Mouse (Mus musculus): ENCODE measurements around the gene Pomc.

Pomc gene

GRCm38 (mm10) chr12:3954651-3955050 lies at the start of gene Pomc:
Gene Pomc (plus strand): TSS chr12:3954951.
- DNase-seq, result no peak

- no peak for DNase-seq
Observed at GRCm38 (mm10) chr12:3905436-3905835, 49.3 kb upstream of the Pomc start.

GRCm38 (mm10) chr12:3906308-3906707 lies 48.4 kb upstream of the Pomc start:
- no peak for DNase-seq

GRCm38 (mm10) chr12:3907008-3907407 lies 47.7 kb upstream of the Pomc start:
- DNase-seq, result no peak

- no peak for DNase-seq
Observed at GRCm38 (mm10) chr12:3907418-3907817, 47.3 kb upstream of the Pomc start.

GRCm38 (mm10) chr12:3910466-3911093 lies 44.2 kb upstream of the Pomc start:
- no peak for DNase-seq

GRCm38 (mm10) chr12:3911831-3912348 lies 42.9 kb upstream of the Pomc start:
- DNase-seq, result no peak

- DNase-seq, result no peak
Observed at GRCm38 (mm10) chr12:3915852-3916251, 38.9 kb upstream of the Pomc start.

- DNase-seq, result no peak
Observed at GRCm38 (mm10) chr12:3917668-3918341, 36.9 kb upstream of the Pomc start.

GRCm38 (mm10) chr12:3918577-3918976 lies 36.2 kb upstream of the Pomc start:
- DNase-seq, result no peak

- DNase-seq, result no peak
Observed at GRCm38 (mm10) chr12:3919423-3919822, 35.3 kb upstream of the Pomc start.

GRCm38 (mm10) chr12:3926127-3926526 lies 28.6 kb upstream of the Pomc start:
- peak; percentile 85 for DNase-seq

GRCm38 (mm10) chr12:3928841-3929240 lies 25.9 kb upstream of the Pomc start:
- DNase-seq, result peak; percentile 58

GRCm38 (mm10) chr12:3930090-3930865 lies 24.5 kb upstream of the Pomc start:
- peak; percentile 73 for DNase-seq

GRCm38 (mm10) chr12:3942026-3942425 lies 12.7 kb upstream of the Pomc start:
- DNase-seq, result no peak

GRCm38 (mm10) chr12:3944454-3945073 lies 10.2 kb upstream of the Pomc start:
- no peak for DNase-seq

GRCm38 (mm10) chr12:3947503-3947902 lies 7.2 kb upstream of the Pomc start:
- DNase-seq, result no peak

GRCm38 (mm10) chr12:3955371-3955770 lies 620 bp downstream of the Pomc start:
- DNase-seq, result no peak

GRCm38 (mm10) chr12:3956351-3956750 lies 1.6 kb downstream of the Pomc start:
- no peak for DNase-seq

GRCm38 (mm10) chr12:3959791-3960543 lies 5.2 kb downstream of the Pomc start:
- peak; percentile 87 for DNase-seq

GRCm38 (mm10) chr12:3960553-3960952 lies 5.8 kb downstream of the Pomc start:
- DNase-seq, result peak; percentile 63

GRCm38 (mm10) chr12:3967196-3967595 lies 12.4 kb downstream of the Pomc start:
- peak; percentile 48 for DNase-seq
